Mouse (Mus musculus) ovary, adult 18-20 months (tissue): ENCODE data around the gene Capn10.
A peak's percentile ranks its signal among the peaks of the same experiment; 100 is the strongest.

Experiments used
- DNase-seq: peaks from one replicate; pipeline ENCODE4 v3.0.0; 2022; ENCODE audit warnings: low spot score, mixed read lengths

Gene Capn10

DNA sequence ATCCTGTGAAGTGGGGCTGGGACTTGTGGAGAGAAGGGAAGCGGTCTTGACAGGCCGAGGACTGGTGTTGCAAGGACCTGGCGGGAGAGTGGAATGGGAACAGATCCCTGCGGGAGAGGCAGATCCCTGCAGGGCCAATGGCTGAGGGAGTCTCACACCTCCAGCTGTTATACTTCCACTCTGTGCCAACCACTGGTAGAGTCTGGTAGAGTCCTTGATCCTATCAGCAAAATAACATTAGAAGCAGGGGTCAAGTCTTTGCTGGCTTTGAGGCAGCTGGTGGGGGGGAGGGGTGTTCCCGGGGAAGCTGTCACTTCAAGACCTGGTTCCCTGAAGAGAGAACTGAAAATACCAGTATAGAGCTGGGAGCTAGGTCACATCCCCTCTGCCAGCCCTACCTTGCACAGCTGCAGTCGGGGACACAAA lies 42.0 kb downstream of the Capn10 start:
- DNase-seq, result peak; percentile 58

DNA sequence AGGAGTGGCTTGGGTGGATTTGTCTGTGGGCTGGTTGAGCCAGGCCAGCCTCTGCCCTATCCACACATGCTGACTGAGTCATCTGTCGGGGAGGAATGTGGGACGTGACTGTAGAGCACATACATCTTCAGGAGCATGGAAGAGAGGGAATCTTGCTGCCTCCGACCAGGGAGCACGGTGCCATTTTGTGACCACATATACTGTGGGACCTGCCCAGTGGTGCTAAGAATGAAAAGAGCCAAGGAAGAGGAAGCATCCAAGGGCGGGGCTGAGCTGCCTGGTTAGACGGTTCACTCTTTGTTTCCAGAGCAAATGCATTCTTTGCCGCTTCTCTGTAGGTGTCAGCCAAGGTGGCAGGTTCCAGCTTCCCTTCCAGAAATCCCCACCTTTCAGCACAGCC lies 44.5 kb downstream of the Capn10 start:
- no peak for DNase-seq

GRCm38 (mm10) chr1:92979073-92979602 lies 45.0 kb downstream of the Capn10 start:
- DNase-seq, result no peak

DNA sequence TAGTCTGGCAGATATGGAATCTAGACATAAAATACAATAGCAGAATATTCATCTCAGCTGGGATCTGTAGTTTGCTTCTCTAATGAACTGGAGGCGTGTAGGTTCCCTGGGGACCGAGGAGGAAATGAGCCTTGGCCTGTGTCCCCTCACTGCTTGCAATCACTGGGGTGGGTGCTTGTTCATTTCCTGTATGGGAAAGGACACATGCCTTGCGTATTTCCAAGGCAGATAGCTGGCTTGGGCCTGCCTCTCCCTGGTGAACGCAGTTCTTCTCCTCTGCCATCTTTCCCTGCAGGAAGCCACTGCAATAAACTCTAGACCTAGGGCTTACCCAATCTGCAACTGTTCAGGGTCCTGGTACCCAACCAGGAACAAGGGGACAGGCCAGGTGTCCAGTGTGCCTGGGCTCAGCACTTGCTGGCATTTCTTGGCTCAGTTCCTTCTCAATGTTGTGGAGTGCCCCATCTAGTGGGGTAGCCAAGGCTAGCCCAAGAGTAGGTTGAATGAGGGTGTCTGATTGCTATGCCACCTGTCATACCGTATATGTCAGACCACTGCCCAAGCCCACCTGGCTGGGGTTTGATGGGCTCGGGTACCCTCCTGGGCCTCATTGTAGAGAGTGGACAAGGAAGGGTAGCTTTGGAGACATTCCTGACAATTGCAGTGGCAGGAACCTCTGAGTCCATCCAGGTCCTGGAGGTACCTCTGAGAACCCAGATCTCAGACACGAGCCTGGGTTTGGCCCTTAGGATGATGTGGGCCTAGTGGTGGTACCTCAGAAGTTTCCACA lies 47.1 kb downstream of the Capn10 start:
- no peak for DNase-seq

- no peak for DNase-seq
These were observed 48.9 kb downstream of the Capn10 start for GRCm38 (mm10) chr1:92982931-92983605.

GRCm38 (mm10) chr1:92984999-92985398 lies 50.8 kb downstream of the Capn10 start:
- DNase-seq, result no peak

GRCm38 (mm10) chr1:92988894-92989293 lies 54.7 kb downstream of the Capn10 start:
- no peak for DNase-seq

GRCm38 (mm10) chr1:92989891-92990290 lies 55.7 kb downstream of the Capn10 start:
- DNase-seq, result no peak

DNA sequence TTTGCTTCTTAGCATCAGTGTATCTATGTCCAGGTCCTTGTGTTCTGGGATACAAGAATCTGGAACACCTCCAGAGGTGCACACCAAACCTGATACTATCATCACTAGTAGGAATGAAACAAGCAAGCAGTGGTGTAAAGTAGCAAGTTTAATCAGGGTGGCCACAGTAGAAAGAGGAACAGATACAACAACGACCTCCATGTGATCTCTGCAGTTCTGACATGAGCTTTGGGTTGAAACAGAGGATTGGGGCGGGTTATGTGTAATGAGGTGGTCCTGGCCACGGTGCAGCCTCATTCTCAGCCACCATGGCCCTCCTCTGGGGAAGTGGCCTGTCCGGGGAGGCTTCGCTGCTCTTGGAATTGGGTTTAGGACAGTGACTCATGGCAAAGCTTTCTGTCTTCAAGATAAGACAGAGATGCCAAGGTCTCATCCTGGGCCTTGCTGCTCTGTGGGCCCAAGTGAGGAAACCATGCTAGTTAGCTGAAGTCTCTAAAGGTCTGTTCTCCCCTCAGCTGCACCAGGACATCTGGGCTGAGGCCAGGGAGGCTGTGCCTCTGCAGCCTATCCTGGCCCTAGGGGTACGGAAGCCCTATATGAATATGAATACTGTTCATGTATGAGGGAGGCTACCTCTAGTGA lies 58.2 kb downstream of the Capn10 start:
- DNase-seq, result peak; percentile 49

DNA sequence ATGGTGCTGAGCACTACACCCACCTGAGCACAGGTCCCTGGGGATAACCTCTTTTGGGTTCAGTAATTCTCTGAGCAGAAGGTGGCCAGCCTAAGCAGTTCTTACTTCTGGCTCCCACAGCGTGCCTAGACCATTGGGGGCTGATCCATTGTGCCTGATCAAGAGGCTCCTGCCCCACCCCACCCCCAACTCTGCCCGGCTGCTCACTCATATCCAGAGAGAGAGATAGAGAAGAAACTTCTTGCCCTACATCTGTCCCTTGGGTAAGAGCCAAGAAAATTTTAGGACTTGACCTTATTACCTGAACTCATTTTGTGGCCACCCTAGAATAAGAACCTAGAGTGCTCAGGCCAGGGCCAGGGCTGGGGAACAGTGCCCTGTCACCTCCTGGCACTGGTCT lies 58.7 kb downstream of the Capn10 start:
- no peak for DNase-seq
